Mouse (Mus musculus) forebrain, embryonic 11.5 days (tissue): ENCODE data around the gene Gm17428. TPM values are rescaled to one million over a fixed set of nuclear protein-coding genes. Genes with fewer than 3 reads are reported as not detected.
"Not testable (repeated sequence)": the region's sequence is repeated elsewhere in the genome, so short reads cannot be mapped to it uniquely, and the experiment has no call there.

ENCODE experiments used
- ATAC-seq: fragments of 200-750 bp; cut with Nextera tagmentation; replicated peaks from 2 replicates; pipeline ENCODE4 v1.8.0; 2017; ENCODE audit warnings: moderate TSS enrichment; ENCODE audit not compliant: low FRiP score
- DNase-seq: peaks from one replicate; pipeline ENCODE4 v3.0.0-alpha.2; 2017; ENCODE audit warnings: low spot score
- H3K27ac ChIP-seq: fragments of 300-500 bp; sonication (generic); 2 replicates; pipeline ENCODE4 v1.5.1; 2014; ENCODE audit warnings: low read depth, low read length
- H3K27me3 ChIP-seq: fragments of 300-500 bp; sonication (generic); 2 replicates; pipeline ENCODE4 v1.6.1; 2014; ENCODE audit warnings: mild to moderate bottlenecking, low read length, mixed read lengths; ENCODE audit not compliant: control insufficient read depth, insufficient read depth
- H3K36me3 ChIP-seq: fragments of 300-500 bp; sonication (generic); 2 replicates; pipeline ENCODE4 v1.6.1; 2014; ENCODE audit warnings: mild to moderate bottlenecking, low read length, moderate library complexity, mixed read lengths; ENCODE audit not compliant: control insufficient read depth, insufficient read depth
- H3K4me1 ChIP-seq: fragments of 300-500 bp; sonication (generic); replicated peaks from 2 replicates; pipeline ENCODE4 v1.6.1; 2014; ENCODE audit warnings: low read length, mixed read lengths; ENCODE audit not compliant: control insufficient read depth, insufficient read depth
- H3K4me2 ChIP-seq: fragments of 300-500 bp; sonication (generic); 2 replicates; pipeline ENCODE4 v1.6.1; 2014; ENCODE audit warnings: low read depth, mild to moderate bottlenecking, low read length, moderate library complexity, mixed read lengths; ENCODE audit not compliant: severe bottlenecking
- H3K4me3 ChIP-seq: fragments of 300-500 bp; sonication (generic); 2 replicates; pipeline ENCODE4 v1.5.1; 2014; ENCODE audit warnings: low read depth, low read length
- H3K9ac ChIP-seq: fragments of 300-500 bp; sonication (generic); 2 replicates; pipeline ENCODE4 v1.6.1; 2014; ENCODE audit warnings: low read length
- H3K9me3 ChIP-seq: fragments of 300-500 bp; sonication (generic); 2 replicates; pipeline ENCODE4 v1.6.1; 2016; ENCODE audit warnings: low read length, mixed read lengths; ENCODE audit not compliant: control insufficient read depth
- WGBS: fragments of 180-500 bp; shearing (Covaris S2); extraction: QIAGEN DNeasy Blood & Tissue Kit; methylation state at CpG from one replicate; pipeline ENCODE4 v1.1.7; 2014; 5-methylcytosine and 5-hydroxymethylcytosine counted together
- polyA plus RNA-seq: library from polyadenylated mRNA; unstranded; fragments of >200 nt; fragmentation: Nextera tagmentation; extraction: Ambion mirVana; gene quantifications from 2 replicates; pipeline ENCODE4 v1.2.1, GENCODE M21; 2014

The Gm17428 gene
- polyA plus RNA-seq, 1 experiment from 2014 or later = not detected

DNA sequence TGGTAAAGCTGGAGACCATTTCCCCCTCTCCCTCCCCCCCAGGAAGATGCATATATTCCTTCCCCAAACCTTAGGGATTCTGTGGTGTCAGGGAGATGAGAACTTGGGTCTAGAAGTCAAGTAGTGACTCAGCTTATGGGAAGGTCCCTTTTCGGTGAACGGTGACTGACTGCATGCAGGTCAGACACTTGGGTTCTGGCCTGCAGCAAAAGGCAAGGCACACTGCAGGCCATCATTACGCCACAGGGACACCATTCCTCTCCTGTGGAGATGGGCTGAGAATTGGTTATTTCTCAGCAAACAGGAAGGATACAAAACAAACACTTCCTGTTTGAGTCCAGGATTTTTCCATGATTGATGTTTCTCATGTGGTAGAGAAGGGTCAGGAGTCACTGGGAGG lies 17.5 kb upstream of the Gm17428 start:
- H3K36me3 ChIP-seq = no peaks in the 10 kb centered on the region
- no peaks in the 10 kb centered on the region for H3K27me3 ChIP-seq
- no peak overlapping the region for H3K27ac ChIP-seq
- no peaks in the 10 kb centered on the region for H3K9me3 ChIP-seq
- no peak overlapping the region for H3K9ac ChIP-seq
- WGBS = 90% methylated on average over 3 of the region's 3 CpGs
- ATAC-seq (no peak), DNase-seq (no peak)
- no peak overlapping the region for H3K4me2 ChIP-seq
- H3K4me1 ChIP-seq = no peaks in the 10 kb centered on the region
- no peak overlapping the region for H3K4me3 ChIP-seq

DNA sequence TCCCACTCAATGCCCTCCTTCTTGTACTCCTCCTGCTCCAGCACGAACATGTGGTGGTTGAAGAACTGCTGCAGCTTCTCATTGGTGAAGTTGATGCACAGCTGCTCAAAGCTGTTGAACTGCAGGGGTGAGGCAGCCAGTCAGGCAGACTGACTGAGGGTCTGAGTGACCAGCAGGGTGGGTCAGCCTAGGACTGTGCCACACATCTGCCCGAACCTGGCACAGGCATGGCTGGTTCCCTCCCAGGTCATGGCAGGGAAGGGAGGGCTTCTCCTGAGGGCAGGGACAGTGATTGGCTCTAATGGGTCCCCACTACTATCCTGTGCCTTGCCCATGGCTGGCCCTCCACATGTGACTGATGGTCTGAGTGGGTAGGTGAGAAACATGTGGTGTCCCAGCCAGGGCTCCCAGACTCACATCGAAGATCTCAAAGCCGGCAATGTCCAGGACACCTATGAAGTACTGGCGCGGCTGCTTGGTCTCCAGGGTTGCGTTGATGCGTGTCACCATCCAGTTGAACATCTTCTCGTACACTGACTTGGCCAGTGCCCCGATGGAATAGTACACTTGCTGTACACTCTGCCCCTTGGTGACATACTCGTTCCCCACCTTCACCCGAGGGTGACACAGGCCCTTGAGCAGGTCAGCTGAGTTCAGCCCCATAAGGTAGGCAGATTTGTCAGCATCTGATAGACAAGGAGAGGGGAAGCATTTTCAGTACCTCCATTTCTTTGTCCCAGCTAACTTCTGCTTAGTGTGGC lies 16.7 kb upstream of the Gm17428 start:
- 95% methylated on average over 12 of the region's 12 CpGs for WGBS
- H3K4me3 ChIP-seq, H3K4me2 ChIP-seq, DNase-seq, H3K9me3 ChIP-seq, H3K9ac ChIP-seq, H3K27me3 ChIP-seq, ATAC-seq, H3K36me3 ChIP-seq, H3K27ac ChIP-seq, H3K4me1 ChIP-seq: not testable (repeated sequence)

DNA sequence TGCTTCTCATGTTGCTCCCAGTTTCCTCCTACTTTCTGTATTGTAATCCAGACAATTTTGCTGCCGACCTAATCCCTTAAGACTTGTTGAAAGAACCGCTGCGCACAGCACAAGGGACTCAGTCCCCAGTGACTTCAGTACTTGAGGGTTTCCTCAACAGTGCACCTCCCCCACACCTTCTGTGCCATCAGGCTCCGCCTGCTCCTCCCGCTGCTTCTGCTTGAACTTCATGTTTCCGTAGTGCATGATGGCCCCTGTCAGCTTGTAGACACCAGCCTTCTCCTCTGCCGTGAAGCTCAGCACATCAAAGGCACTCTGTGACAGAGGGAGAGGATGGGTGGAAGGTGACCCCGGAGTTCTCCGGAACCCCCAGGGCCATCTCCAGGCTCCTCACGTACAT lies 16.0 kb upstream of the Gm17428 start:
- Histone ChIP-seq H3K9ac (no peak overlapping the region), H3K9me3 (no peaks in the 10 kb centered on the region), H3K4me3 (no peak overlapping the region), H3K36me3 (no peaks in the 10 kb centered on the region), H3K27ac (no peak overlapping the region), H3K27me3 (no peaks in the 10 kb centered on the region), H3K4me2 (no peak overlapping the region), H3K4me1 (no peaks in the 10 kb centered on the region)
- no peak for DNase-seq
- 70% methylated on average over 10 of the region's 10 CpGs for WGBS
- no peak for ATAC-seq

- no peak for DNase-seq
- no peak for ATAC-seq
- H3K36me3 ChIP-seq = no peaks in the 10 kb centered on the region
- H3K27ac ChIP-seq = no peak overlapping the region
- no peaks in the 10 kb centered on the region for H3K9me3 ChIP-seq
- no peak overlapping the region for H3K4me3 ChIP-seq
- WGBS = 85% methylated on average over 5 of the region's 5 CpGs
- no peak overlapping the region for H3K9ac ChIP-seq
- H3K4me2 ChIP-seq = no peak overlapping the region
- no peaks in the 10 kb centered on the region for H3K4me1 ChIP-seq
- no peaks in the 10 kb centered on the region for H3K27me3 ChIP-seq
These were observed 15.2 kb upstream of the Gm17428 start for GRCm38 (mm10) chr14:54961487-54961886.

GRCm38 (mm10) chr14:54962714-54963113 lies 14.0 kb upstream of the Gm17428 start:
- H3K27ac ChIP-seq = no peak overlapping the region
- ATAC-seq (no peak), DNase-seq (no peak)
- 85% methylated on average over 7 of the region's 7 CpGs for WGBS
- H3K27me3 ChIP-seq = no peaks in the 10 kb centered on the region
- H3K36me3 ChIP-seq = no peaks in the 10 kb centered on the region
- H3K4me1 ChIP-seq = no peaks in the 10 kb centered on the region
- no peak overlapping the region for H3K4me3 ChIP-seq
- no peaks in the 10 kb centered on the region for H3K9me3 ChIP-seq
- no peak overlapping the region for H3K4me2 ChIP-seq
- H3K9ac ChIP-seq = no peak overlapping the region

DNA sequence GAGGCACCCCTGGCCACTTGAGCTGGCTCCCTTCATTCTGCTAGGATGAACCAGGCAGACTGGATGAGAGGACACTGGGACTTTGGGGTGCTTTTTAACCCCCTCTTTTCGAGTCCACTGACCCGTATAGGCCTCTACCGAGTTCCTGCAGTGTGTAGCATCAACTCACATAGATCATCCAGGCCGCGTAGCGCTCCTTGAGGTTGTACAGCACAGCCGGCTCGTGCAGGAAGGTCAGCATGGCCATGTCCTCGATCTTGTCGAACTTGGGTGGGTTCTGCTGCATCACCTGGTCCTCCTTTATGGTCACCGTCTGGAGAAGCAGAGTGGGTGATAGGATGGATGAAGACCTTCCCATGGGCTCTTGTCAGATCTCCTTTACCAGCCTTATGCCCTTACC lies 13.0 kb upstream of the Gm17428 start:
- ATAC-seq = no peak
- H3K9ac ChIP-seq = no peak overlapping the region
- no peak overlapping the region for H3K4me3 ChIP-seq
- no peak overlapping the region for H3K27ac ChIP-seq
- H3K4me2 ChIP-seq = no peak overlapping the region
- H3K4me1 ChIP-seq = no peaks in the 10 kb centered on the region
- no peak for DNase-seq
- no peaks in the 10 kb centered on the region for H3K9me3 ChIP-seq
- WGBS = 87% methylated on average over 11 of the region's 11 CpGs
- no peaks in the 10 kb centered on the region for H3K27me3 ChIP-seq
- H3K36me3 ChIP-seq = no peaks in the 10 kb centered on the region

DNA sequence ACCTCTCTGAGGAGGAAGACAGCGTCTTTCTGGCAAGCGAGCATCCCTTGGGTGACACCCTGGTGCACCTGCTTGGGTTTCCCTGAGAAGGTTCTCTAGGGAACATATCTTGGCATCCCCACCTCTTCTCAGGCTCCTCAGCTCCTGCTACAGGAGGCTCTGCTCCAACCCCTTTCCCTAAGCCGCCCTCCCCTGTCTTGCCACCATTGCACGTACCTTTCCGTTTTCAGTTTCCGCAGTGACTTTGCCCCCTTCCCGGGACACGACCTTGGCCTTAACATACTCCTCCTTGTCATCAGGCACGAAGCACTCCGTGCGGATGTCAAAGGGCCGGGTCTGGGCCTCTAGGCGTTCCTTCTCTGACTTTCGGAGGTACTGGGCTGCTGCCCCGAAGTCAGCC lies 11.7 kb upstream of the Gm17428 start:
- no peak overlapping the region for H3K9ac ChIP-seq
- DNase-seq = no peak
- H3K4me1 ChIP-seq = no peaks in the 10 kb centered on the region
- 88% methylated on average over 15 of the region's 15 CpGs for WGBS
- H3K4me2 ChIP-seq = no peak overlapping the region
- no peak overlapping the region for H3K27ac ChIP-seq
- no peaks in the 10 kb centered on the region for H3K9me3 ChIP-seq
- no peak for ATAC-seq
- no peaks in the 10 kb centered on the region for H3K27me3 ChIP-seq
- no peaks in the 10 kb centered on the region for H3K36me3 ChIP-seq
- no peak overlapping the region for H3K4me3 ChIP-seq

DNA sequence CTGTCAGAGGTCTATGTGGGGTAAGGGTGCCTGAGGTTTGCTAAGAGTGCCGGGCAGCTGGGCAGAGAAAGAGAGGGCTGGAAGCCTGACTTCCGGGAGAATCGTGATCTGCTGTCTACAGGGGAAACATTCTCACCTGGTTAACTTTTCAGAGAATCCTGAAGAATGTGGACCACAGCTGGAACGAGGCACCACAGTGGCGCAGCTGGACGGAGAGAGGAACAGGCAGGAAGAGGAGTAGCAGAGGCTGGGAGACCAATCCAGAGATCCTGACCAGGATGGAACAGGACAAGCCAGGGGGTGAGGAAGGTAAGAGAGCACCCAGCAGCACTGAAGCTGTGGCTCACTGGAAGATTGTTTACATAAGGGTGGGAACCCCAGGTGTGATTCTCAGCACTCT lies 11.1 kb upstream of the Gm17428 start:
- H3K4me2 ChIP-seq = no peak overlapping the region
- H3K9ac ChIP-seq = no peak overlapping the region
- H3K9me3 ChIP-seq = no peaks in the 10 kb centered on the region
- ATAC-seq (no peak), DNase-seq (no peak)
- H3K4me3 ChIP-seq = no peak overlapping the region
- no peaks in the 10 kb centered on the region for H3K27me3 ChIP-seq
- 77% methylated on average over 6 of the region's 6 CpGs for WGBS
- no peaks in the 10 kb centered on the region for H3K4me1 ChIP-seq
- H3K27ac ChIP-seq = no peak overlapping the region
- no peaks in the 10 kb centered on the region for H3K36me3 ChIP-seq

DNA sequence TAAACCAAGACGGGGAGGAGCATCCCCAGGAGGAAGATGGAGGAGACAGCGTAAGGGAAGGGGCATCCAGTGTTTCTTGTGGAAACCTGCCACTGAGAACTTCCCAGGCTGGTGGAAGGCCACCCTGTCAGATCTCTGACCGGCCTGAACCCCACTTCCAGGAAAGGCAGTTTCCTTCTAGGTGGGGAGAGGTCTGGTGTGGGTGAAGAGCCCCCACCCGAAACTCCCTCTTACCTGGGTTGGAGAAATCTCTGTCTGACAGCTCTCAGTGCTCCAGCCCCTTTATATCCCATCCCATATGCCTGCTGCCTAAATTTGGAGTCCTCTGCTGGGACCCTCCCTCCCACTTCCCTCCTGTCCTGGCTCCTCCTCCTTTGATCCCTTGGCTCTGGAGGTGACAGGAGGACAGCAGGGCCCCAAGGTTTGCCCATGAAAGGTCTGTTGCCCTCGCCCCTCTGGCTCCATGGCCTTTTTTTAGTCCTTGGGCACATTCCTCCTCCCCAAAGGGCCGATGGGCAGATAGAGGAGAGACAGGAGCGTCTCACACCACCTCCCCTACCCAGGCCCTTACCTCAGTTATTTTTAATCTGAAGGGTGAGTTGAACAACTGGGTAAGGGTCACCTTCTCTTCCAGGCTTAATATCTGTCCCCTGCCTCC lies 10.3 kb upstream of the Gm17428 start, which contains the start of gene Myh6:
TSS of gene Myh6 (minus strand) at position 608 of the 658 bp plus-strand sequence.
- Histone ChIP-seq H3K27ac (no peak within 1 kb of the TSS), H3K4me2 (no peak within 1 kb of the TSS), H3K9ac (no peak within 1 kb of the TSS), H3K36me3 (no peaks in the 10 kb centered on the region), H3K4me3 (no peak within 1 kb of the TSS), H3K27me3 (no peaks in the 10 kb centered on the region), H3K4me1 (no peaks in the 10 kb centered on the region), H3K9me3 (no peaks in the 10 kb centered on the region)
- ATAC-seq = no peak
- DNase-seq = no peak
- 81% methylated on average over 7 of the region's 7 CpGs for WGBS
